Mouse (Mus musculus): ENCODE measurements around the gene Itga8. TPM values are rescaled to one million over a fixed set of nuclear protein-coding genes. Genes with fewer than 3 reads are reported as not detected.
A peak's percentile ranks its signal among the peaks of the same experiment; 100 is the strongest.

Itga8 gene
- total RNA-seq, 2 experiments from 2014 or later = 9.6 to 10.7 TPM

DNA sequence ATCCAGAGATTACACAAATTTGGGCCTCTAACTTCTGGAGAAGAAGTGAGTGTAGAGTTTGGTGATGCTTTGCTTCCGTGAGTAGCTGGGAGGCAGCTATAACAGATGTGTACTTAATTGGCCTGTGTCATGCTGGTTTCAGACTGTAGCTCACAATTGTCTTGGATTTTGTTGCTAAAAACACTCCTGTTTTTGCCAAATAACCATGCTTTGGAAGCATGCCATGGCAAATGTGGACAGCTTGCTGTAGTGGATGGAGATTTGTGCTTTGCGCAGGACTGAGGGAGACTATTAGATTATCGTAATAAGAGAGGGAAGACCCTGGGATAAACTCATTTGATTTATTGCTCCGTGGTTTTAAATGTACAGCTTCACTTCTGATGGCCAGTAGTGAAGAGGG, 16.3 kb upstream of the Itga8 start:
- TF ChIP-seq CTCF (IDR thresholded peaks at IDR 0.05) = no peak
- DNase-seq (ENCODE audit: extremely low spot score in 1 of 2, low spot score in 2 of 2) = no peak
- H3K4me3 ChIP-seq = no peak overlapping the region
- no peak overlapping the region for H3K27ac ChIP-seq
- intact Hi-C loops (cut with DNase I) = no loop called here

DNA sequence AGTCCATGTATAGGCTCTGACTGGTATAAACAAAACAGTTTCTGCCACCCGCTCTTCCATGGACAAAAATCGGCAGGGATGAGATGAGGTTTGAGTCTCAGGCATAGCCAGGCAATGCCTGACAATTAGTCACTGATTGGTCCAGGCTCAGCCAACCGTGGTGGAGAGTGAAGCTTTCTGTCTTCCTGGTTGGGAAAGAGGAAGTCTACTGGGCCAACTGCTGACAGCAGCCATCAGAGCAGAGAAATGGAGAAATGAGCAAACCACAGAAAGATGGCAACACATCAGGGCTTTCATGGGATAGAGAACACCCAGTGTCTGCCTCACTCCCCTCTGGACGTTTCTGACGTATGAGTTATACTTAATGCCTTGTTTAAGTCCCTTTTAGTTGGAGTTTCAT, 15.6 kb upstream of the Itga8 start:
- Histone ChIP-seq H3K4me3 (no peak overlapping the region), H3K27ac (no peak overlapping the region)
- intact Hi-C loops (cut with DNase I) = no loop called here
- DNase-seq (ENCODE audit: extremely low spot score in 1 of 2, low spot score in 2 of 2) = no peak
- TF ChIP-seq CTCF (IDR thresholded peaks at IDR 0.05) = no peak

DNA sequence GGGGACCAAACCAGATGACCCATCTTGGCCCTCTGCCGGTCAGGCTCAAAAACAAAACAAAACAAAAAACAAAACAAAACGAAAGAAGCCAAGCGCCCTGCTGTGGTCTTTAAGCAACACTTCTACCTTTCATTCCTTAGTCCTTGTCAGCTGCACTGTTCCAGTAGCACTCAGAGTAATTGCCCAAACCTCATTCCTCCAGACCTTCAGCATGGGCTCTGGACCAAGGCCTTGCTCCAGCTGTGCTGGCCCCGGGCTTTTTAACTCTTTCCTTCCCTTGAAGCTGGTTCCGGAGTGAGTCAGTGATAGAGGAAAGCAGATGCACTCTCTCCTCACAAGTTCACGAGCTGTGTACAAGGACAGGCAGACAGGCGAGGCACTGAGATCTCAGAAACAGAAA, 14.6 kb upstream of the Itga8 start:
- intact Hi-C loops (cut with DNase I) = no loop called here
- Histone ChIP-seq H3K4me3 (no peak overlapping the region), H3K27ac (no peak overlapping the region)
- DNase-seq (ENCODE audit: extremely low spot score in 1 of 2, low spot score in 2 of 2) = no peak
- TF ChIP-seq CTCF (IDR thresholded peaks at IDR 0.05) = no peak

DNA sequence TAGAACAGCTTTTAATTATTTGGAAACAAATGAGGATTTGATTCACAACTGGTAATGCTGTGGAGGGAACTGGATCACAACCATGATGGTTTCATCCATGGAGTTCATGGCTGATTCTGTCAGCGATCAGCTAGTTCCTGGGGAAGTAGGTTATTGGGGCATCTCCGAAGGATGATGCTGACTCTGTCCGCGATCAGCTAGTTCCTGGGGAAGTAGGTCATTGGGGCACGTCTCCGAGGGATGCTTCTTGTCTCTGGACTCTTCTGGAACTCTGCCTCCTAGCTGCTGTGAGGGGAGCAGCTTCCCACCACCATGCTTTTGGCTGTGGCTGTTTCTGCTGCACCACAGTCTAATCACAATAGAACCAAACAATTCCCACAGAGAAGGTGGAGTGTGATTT, 12.3 kb upstream of the Itga8 start:
- intact Hi-C loops (cut with DNase I) = no loop called here
- DNase-seq (ENCODE audit: extremely low spot score in 1 of 2, low spot score in 2 of 2) = no peak
- H3K27ac ChIP-seq = no peak overlapping the region
- no peak overlapping the region for H3K4me3 ChIP-seq
- no peak; the same call in 1 of the 2 replicates for TF ChIP-seq CTCF (IDR thresholded peaks at IDR 0.05)

DNA sequence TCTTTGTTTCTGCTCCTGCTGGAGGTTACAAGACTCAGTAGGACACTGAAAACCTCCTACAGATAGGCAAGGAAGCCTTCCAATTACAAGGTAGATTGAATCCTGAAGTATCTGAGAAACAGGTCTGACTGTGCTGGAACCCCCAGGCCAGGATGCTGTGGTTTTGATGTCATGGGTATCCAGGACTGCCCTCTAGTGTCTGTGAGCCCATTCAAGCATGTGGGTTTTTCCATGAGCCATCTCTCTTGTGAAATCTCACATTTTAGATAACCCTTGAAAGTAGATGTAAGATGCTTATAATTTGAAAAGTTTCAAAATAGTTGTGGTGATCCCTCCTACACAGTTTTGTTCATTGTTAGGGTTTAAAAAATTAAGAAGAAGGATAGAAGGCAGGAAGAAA, 6.7 kb upstream of the Itga8 start:
- no peak overlapping the region for H3K27ac ChIP-seq
- no peak for DNase-seq (ENCODE audit: extremely low spot score in 1 of 2, low spot score in 2 of 2)
- peak; percentile 48 for TF ChIP-seq CTCF (IDR thresholded peaks at IDR 0.05)
- no peak overlapping the region for H3K4me3 ChIP-seq
- intact Hi-C loops (cut with DNase I) = no loop called here

DNA sequence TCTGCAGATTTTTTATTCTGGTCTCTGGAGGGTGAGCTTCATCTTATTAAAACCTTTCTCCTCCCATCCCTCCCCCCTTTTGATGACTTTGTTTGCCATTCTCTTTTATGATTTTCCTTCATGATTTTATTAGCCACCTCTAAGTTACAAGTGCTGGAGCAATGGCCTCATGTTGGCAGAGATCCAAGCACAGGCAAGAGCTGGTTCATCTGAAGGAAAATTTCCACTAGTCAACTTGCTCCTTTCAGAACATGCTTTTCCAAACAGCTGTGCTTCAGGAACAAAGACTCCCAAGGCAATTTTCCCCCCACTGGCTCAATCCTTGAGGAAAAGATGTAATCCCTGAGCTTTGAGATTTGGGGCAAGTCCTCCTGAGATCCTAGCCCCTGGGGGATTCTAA, 5.6 kb upstream of the Itga8 start:
- Histone ChIP-seq H3K27ac (no peak overlapping the region), H3K4me3 (no peak overlapping the region)
- no peak for DNase-seq (ENCODE audit: extremely low spot score in 1 of 2, low spot score in 2 of 2)
- intact Hi-C loops (cut with DNase I) = no loop called here
- TF ChIP-seq CTCF (IDR thresholded peaks at IDR 0.05) = no peak

DNA sequence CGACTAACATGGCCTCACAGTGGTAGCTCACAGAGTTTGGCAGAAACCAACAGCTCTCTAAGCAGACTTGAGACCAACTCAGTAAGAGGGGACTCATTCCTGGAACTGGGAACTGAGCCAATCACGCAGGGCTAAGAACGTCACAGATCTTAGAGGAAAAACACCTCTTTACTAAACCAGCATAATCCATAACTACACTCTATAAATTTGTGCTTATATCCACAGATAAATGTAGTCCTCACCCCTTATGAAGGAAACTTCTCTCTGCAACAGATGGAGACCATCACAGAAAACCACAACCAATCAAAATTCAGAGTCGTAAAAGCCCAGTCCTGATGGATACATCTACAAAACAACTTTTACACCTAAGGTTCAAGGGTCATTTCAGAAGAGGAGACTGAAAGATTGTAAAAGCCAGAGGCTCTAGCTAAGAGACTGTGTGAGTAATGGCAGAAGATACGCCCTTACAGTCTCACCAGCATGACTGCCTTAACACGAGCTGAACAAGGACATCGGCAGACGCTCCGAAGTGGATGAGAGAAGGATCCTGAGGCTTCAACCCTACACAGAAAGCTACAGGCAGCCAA, 3.4 kb upstream of the Itga8 start:
- no peak for DNase-seq (ENCODE audit: extremely low spot score in 1 of 2, low spot score in 2 of 2)
- TF ChIP-seq CTCF (IDR thresholded peaks at IDR 0.05) = no peak
- H3K4me3 ChIP-seq = no peak overlapping the region
- intact Hi-C loops (cut with DNase I) = no loop called here
- no peak overlapping the region for H3K27ac ChIP-seq

DNA sequence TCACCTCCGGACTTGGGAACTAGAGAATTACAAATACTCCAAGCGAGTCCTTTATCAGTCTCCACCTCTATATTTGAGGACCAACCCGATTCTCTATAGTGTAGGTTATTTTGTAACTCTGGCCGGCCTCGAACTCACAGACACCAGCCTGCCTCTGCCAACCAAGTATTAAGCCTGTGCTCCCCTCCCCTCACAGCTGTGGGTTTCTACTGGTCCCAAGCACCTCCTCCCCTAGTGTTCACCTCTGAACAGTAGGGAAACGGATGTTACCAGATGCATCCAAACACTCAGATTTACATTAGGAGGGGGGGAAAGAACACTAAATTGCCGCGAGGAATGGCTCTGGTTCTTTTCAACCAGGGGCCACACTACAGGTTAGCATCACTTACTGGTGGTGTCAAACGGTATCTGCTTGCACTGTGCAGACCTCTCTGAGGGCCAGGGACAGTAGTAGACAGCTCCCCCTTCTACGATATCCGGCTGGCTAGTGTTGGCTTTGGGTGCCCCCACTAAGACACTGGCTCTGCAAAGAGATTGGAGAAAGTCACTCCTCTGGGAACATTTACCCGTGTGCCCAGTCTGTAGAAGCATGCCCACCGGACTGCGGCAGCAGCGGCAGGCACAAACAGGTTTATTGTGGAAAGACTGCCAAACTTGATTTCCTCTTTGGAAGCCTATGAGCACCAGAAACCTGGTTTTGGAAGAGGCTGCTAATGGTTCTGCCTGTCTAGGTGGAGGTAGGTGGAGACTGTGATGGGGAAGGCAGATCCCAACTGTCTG, 1.1 kb downstream of the Itga8 start:
- intact Hi-C loops (cut with DNase I) = loop anchor here (2.0 kb wide), 4 partner anchors 88 to 298 kb away; no protein-coding TSS in a partner anchor
- Histone ChIP-seq H3K27ac (peak overlapping the region; percentile 66), H3K4me3 (peak overlapping the region; percentile 53)
- no peak for DNase-seq (ENCODE audit: extremely low spot score in 1 of 2, low spot score in 2 of 2)
- no peak for TF ChIP-seq CTCF (IDR thresholded peaks at IDR 0.05)

DNA sequence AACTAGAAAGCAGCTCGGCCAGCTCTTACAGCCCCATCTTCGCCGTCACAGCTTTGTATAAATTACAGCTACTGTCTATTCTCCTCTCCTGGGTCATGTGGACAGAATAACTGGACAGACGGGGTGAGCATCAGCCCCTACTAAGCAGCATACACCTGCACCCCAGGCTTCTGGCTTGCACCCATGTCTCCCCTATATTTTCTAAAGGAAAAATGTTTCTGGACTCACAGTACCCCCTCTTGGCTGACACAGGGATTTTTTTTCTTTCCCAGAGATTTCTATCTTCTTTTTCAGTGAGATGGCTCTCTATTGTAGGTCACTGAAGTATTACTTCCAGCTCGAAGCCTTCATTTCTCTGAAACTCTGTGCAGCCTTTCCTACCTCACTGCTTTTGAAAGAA, 4.4 kb downstream of the Itga8 start:
- intact Hi-C loops (cut with DNase I) = loop anchor here (2.0 kb wide), 1 partner anchor 194 kb away; no protein-coding TSS in a partner anchor
- peak; percentile 46 for TF ChIP-seq CTCF (IDR thresholded peaks at IDR 0.05)
- H3K27ac ChIP-seq = no peak overlapping the region
- H3K4me3 ChIP-seq = no peak overlapping the region
- no peak for DNase-seq (ENCODE audit: extremely low spot score in 1 of 2, low spot score in 2 of 2)

DNA sequence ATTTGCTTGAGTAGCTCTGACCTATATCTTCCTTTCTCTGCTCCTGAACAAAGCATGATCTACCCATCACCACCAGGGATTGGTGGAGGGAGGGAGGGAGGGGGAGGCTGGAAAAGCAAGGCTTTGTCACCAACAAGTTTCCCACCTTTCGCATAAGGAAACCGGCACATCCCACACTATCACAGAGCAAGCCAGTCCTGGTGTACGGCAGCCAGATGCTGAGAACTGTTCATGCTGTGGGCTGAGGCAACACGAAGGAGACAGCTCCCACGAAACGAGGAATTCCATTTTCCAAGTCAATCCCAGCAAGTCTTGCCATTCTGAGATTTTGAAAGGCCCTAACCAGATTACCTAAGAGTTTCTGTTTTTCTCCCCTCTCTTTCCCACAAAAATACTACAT, 6.6 kb downstream of the Itga8 start:
- DNase-seq (ENCODE audit: extremely low spot score in 1 of 2, low spot score in 2 of 2) = peak; percentile 31 to 58
- Histone ChIP-seq H3K27ac (peak overlapping the region; percentile 76), H3K4me3 (no peak overlapping the region)
- no peak; the same call in 1 of the 2 replicates for TF ChIP-seq CTCF (IDR thresholded peaks at IDR 0.05)
- intact Hi-C loops (cut with DNase I) = no loop called here

DNA sequence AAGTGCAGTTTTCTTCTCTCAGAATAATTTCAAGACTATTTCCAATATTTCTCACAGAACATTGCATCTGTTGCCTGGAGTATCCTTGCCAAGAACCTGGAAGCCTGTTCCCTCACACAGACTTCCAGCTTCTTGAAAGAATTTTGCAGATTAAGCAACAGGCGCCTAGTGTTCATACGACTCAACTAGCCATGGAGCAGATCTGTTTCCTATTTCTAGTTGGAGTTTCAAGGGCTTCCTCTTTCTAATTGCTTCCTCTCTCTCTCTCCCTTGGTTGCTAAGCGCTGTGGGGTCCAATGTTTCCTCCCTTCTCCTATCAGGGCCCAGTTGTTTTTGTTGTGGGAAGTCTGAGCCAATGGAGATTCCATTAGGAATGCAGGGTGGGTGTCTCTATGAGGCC, 7.7 kb downstream of the Itga8 start:
- Histone ChIP-seq H3K27ac (peak overlapping the region; percentile 69), H3K4me3 (no peak overlapping the region)
- no peak for TF ChIP-seq CTCF (IDR thresholded peaks at IDR 0.05)
- no peak for DNase-seq (ENCODE audit: extremely low spot score in 1 of 2, low spot score in 2 of 2)
- intact Hi-C loops (cut with DNase I) = no loop called here

DNA sequence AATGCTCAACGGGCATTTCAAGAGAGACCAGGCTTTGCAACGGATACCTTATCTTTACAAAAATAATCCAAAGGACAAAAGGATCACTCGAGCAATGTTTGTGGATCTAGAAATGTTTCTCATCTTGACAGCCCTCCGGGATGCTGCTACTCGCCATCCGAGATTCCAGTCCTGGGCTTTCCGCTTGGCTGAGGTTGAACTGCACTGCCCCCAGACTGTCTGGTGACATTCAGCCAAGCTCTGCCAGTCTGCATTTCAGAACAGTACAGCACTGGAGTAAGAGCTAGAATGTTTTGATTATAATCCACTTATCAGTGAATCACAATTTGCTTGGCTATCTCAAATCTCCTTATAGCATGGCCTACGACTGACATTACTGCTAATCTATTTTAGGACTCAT, 8.3 kb downstream of the Itga8 start:
- no peak for DNase-seq (ENCODE audit: extremely low spot score in 1 of 2, low spot score in 2 of 2)
- intact Hi-C loops (cut with DNase I) = loop anchor here (2.0 kb wide), 3 partner anchors 107 to 521 kb away; no protein-coding TSS in a partner anchor
- Histone ChIP-seq H3K4me3 (no peak overlapping the region), H3K27ac (peak overlapping the region; percentile 69)
- no peak for TF ChIP-seq CTCF (IDR thresholded peaks at IDR 0.05)
